8 mouse cellular contexts compared by ENCODE assay signal in the genomic region with DNA sequence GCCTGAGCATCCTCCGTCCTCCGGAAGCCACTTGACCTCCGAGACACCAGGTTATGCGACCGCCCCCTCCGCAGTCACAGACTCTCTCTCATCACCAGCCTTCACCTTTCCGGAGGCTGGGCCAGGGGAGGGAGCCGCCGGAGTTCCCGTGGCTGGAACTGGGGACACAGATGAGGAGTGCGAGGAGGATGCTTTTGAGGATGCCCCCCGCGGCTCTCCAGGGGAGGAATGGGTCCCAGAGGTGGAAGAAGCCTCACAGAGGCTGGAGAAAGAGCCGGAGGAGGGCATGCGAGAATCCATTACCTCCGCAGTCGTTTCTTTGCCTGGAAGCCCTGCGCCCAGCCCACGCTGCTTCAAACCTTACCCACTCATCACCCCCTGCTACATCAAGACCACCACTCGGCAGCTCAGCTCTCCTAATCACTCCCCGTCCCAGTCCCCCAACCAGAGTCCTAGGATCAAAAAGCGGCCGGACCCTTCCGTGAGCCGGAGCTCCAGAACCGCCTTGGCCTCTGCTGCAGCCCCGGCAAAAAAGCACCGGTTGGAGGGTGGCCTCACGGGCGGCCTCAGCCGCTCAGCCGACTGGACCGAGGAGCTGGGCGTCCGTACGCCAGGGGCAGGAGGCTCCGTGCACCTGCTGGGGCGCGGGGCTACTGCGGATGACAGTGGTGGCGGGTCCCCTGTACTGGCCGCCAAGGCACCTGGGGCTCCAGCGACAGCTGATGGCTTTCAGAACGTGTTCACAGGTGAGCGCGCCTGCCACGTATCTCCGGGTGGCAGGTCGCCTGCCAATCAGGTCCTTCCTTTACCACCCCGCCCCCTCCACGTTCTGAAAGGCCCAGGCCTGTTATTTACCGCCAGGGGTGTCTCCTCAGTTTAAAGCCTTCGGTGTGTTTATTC. TPM values are rescaled to one million over a fixed set of nuclear protein-coding genes. Genes with fewer than 3 reads are reported as not detected.
DNase-seq lines count a peak whose midpoint lies in the region; ATAC-seq lines count a peak whose summit lies in the region.

No protein-coding gene starts in this region.

- WGBS in liver, embryonic 11.5 days = 3% methylated on average over 53 of the region's 53 CpGs
- WGBS in liver, embryonic 15.5 days (ENCODE audit: insufficient replicate concordance) = 2% methylated on average over 53 of the region's 53 CpGs

- no peak overlapping the region for H3K9ac ChIP-seq in liver, embryonic 11.5 days (ENCODE audit: low read depth, low read length)
- H3K9ac ChIP-seq in liver, embryonic 15.5 days = no peak overlapping the region

- DNase-seq in liver, embryonic 11.5 days (ENCODE audit: low spot score) = peak; percentile 37
- no peak for DNase-seq in liver
- peak; percentile 87 for DNase-seq in cerebellum, adult 9-11 months
- DNase-seq in frontal cortex, postnatal 14 days (ENCODE audit: low spot score in 2 of 2) = peak; percentile 45 to 55
- peak; percentile 15 for DNase-seq in kidney, postnatal 14 days
- DNase-seq in right cerebral cortex, adult 18-20 months = peak; percentile 84

- ATAC-seq in liver, embryonic 11.5 days (replicated peaks; ENCODE audit: low FRiP score) = no peak
- no peak for ATAC-seq in liver, embryonic 15.5 days (ENCODE audit: insufficient read depth)
- no peak for ATAC-seq in inflammation-experienced regulatory T-cells, adult 6 months

- H3K36me3 ChIP-seq in liver, embryonic 11.5 days (ENCODE audit: control insufficient read depth, insufficient read depth, low read length) = no peaks in the 10 kb centered on the region
- no peaks in the 10 kb centered on the region for H3K36me3 ChIP-seq in liver, embryonic 15.5 days (replicated peaks)

- H3K4me2 ChIP-seq in liver, embryonic 11.5 days = peak overlapping the region; percentile 96
- peak overlapping the region; percentile 65 for H3K4me2 ChIP-seq in liver, embryonic 15.5 days

- no peaks in the 10 kb centered on the region for H3K9me3 ChIP-seq in liver, embryonic 11.5 days (ENCODE audit: control insufficient read depth, low read length)
- no peaks in the 10 kb centered on the region for H3K9me3 ChIP-seq in liver, embryonic 15.5 days (replicated peaks)

- 0 out of 2 replicates have a peak, but pooled peaks cover 9% of the 10 kb centered on the region for H3K4me1 ChIP-seq in liver, embryonic 11.5 days (replicated peaks; ENCODE audit: control insufficient read depth, insufficient read depth, low read length)
- H3K4me1 ChIP-seq in liver, embryonic 15.5 days (replicated peaks) = peaks cover 16% of the 10 kb centered on the region; the same call in 1 of the 2 replicates

- H3K27me3 ChIP-seq in liver, embryonic 11.5 days (replicated peaks; ENCODE audit: control insufficient read depth, insufficient read depth, low read length) = peaks cover 30% of the 10 kb centered on the region
- H3K27me3 ChIP-seq in liver, embryonic 15.5 days = peaks cover 50% of the 10 kb centered on the region

- H3K27ac ChIP-seq in liver, embryonic 11.5 days (ENCODE audit: low read depth, low read length) = no peak overlapping the region
- no peak overlapping the region for H3K27ac ChIP-seq in liver, embryonic 15.5 days (replicated peaks)

- peak overlapping the region; percentile 57 for H3K4me3 ChIP-seq in liver, embryonic 11.5 days (ENCODE audit: low read depth, low read length)
- peak overlapping the region; percentile 12; the same call in 1 of the 2 replicates for H3K4me3 ChIP-seq in liver, embryonic 15.5 days (replicated peaks)

RNA-seq across cellular contexts. Expression of a gene that starts 1.5 kb away (rescaled TPM):
- polyA plus RNA-seq in liver, embryonic 11.5 days (2014; fragmentation: Nextera tagmentation; extraction: Ambion mirVana) = 0.41 and 0.55 TPM in 2 replicates
- 0.01 TPM in 1 of 2 replicates, not detected in the other for polyA plus RNA-seq in liver, embryonic 15.5 days (2015; fragmentation: Nextera tagmentation; extraction: Ambion mirVana)
- not detected for polyA plus RNA-seq in inflammation-experienced regulatory T-cells, adult 6 months (2017; shearing (Covaris generic))
